Mouse (Mus musculus): ENCODE measurements around the gene Cd300ld3.

The Cd300ld3 gene

GRCm38 (mm10) chr11:115048259-115048658, at the start of gene Cd300ld3:
Cd300ld3 (minus strand) TSS chr11:115048409.
- no peak for DNase-seq (ENCODE audit: low spot score in 2 of 2)

- DNase-seq (ENCODE audit: low spot score in 2 of 2) = no peak
Measured at GRCm38 (mm10) chr11:115092140-115092539, 43.9 kb upstream of the Cd300ld3 start.

GRCm38 (mm10) chr11:115091362-115091901, 43.2 kb upstream of the Cd300ld3 start, which contains the start of gene Rab37:
Rab37 (plus strand) TSS chr11:115091431.
- no peak for DNase-seq (ENCODE audit: low spot score in 2 of 2)

GRCm38 (mm10) chr11:115089853-115090252, 41.6 kb upstream of the Cd300ld3 start:
- DNase-seq (ENCODE audit: low spot score in 2 of 2) = no peak

- DNase-seq (ENCODE audit: low spot score in 2 of 2) = no peak
Measured at GRCm38 (mm10) chr11:115086213-115086612, 38.0 kb upstream of the Cd300ld3 start.

GRCm38 (mm10) chr11:115085064-115085463, 36.9 kb upstream of the Cd300ld3 start:
- DNase-seq (ENCODE audit: low spot score in 2 of 2) = no peak

- no peak for DNase-seq (ENCODE audit: low spot score in 2 of 2)
Measured at GRCm38 (mm10) chr11:115084595-115084994, 36.4 kb upstream of the Cd300ld3 start.

GRCm38 (mm10) chr11:115083376-115084139, 35.3 kb upstream of the Cd300ld3 start:
- peak; percentile 61 to 80 for DNase-seq (ENCODE audit: low spot score in 2 of 2)

- DNase-seq (ENCODE audit: low spot score in 2 of 2) = no peak
Measured at GRCm38 (mm10) chr11:115082196-115082595, 34.0 kb upstream of the Cd300ld3 start.

- no peak for DNase-seq (ENCODE audit: low spot score in 2 of 2)
Measured at GRCm38 (mm10) chr11:115081373-115081772, 33.2 kb upstream of the Cd300ld3 start.

GRCm38 (mm10) chr11:115080886-115081285, 32.7 kb upstream of the Cd300ld3 start:
- peak; percentile 35 to 58 for DNase-seq (ENCODE audit: low spot score in 2 of 2)

GRCm38 (mm10) chr11:115078680-115079079, 30.5 kb upstream of the Cd300ld3 start:
- DNase-seq (ENCODE audit: low spot score in 2 of 2) = no peak

- no peak for DNase-seq (ENCODE audit: low spot score in 2 of 2)
Measured at GRCm38 (mm10) chr11:115077436-115077835, 29.2 kb upstream of the Cd300ld3 start.

- DNase-seq (ENCODE audit: low spot score in 2 of 2) = no peak
Measured at GRCm38 (mm10) chr11:115075859-115076258, 27.6 kb upstream of the Cd300ld3 start.

GRCm38 (mm10) chr11:115075407-115075806, 27.2 kb upstream of the Cd300ld3 start:
- DNase-seq (ENCODE audit: low spot score in 2 of 2) = no peak

GRCm38 (mm10) chr11:115073002-115073401, 24.8 kb upstream of the Cd300ld3 start:
- DNase-seq (ENCODE audit: low spot score in 2 of 2) = no peak

GRCm38 (mm10) chr11:115071631-115072294, 23.6 kb upstream of the Cd300ld3 start:
- no peak for DNase-seq (ENCODE audit: low spot score in 2 of 2)

GRCm38 (mm10) chr11:115071015-115071551, 22.9 kb upstream of the Cd300ld3 start:
- no peak for DNase-seq (ENCODE audit: low spot score in 2 of 2)

GRCm38 (mm10) chr11:115066768-115067167, 18.6 kb upstream of the Cd300ld3 start:
- no peak for DNase-seq (ENCODE audit: low spot score in 2 of 2)

GRCm38 (mm10) chr11:115062077-115062476, 13.9 kb upstream of the Cd300ld3 start, which contains the start of gene Cd300e:
Cd300e (minus strand) TSS chr11:115062177.
- no peak for DNase-seq (ENCODE audit: low spot score in 2 of 2)

GRCm38 (mm10) chr11:115059797-115060196, 11.6 kb upstream of the Cd300ld3 start:
- no peak for DNase-seq (ENCODE audit: low spot score in 2 of 2)

- no peak for DNase-seq (ENCODE audit: low spot score in 2 of 2)
Measured at GRCm38 (mm10) chr11:115058701-115059100, 10.5 kb upstream of the Cd300ld3 start.

Measured in frontal cortex, postnatal 36 days (tissue).